Mouse (Mus musculus) neural tube, embryonic 13.5 days (tissue): ENCODE data around the gene Sypl. TPM values are rescaled to one million over a fixed set of nuclear protein-coding genes. Genes with fewer than 3 reads are reported as not detected.

Experiments used
- ATAC-seq: fragments of 200-750 bp; cut with Nextera tagmentation; 2 replicates; pipeline ENCODE4 v1.8.0; 2017; ENCODE audit warnings: low read depth, mild to moderate bottlenecking, moderate TSS enrichment, moderate library complexity
- H3K27ac ChIP-seq: fragments of 300-500 bp; sonication (generic); replicated peaks from 2 replicates; pipeline ENCODE4 v1.5.1; 2015; ENCODE audit warnings: moderate library complexity, mild to moderate bottlenecking, inconsistent platforms
- H3K27me3 ChIP-seq: fragments of 300-500 bp; sonication (generic); 2 replicates; pipeline ENCODE4 v1.6.1; 2015; ENCODE audit warnings: mild to moderate bottlenecking, inconsistent platforms
- H3K36me3 ChIP-seq: fragments of 300-500 bp; sonication (generic); 2 replicates; pipeline ENCODE4 v1.6.1; 2015; ENCODE audit warnings: mild to moderate bottlenecking, inconsistent platforms
- H3K4me1 ChIP-seq: fragments of 300-500 bp; sonication (generic); replicated peaks from 2 replicates; pipeline ENCODE4 v1.6.1; 2015; ENCODE audit warnings: inconsistent platforms
- H3K4me2 ChIP-seq: fragments of 300-500 bp; sonication (generic); 2 replicates; pipeline ENCODE4 v1.6.1; 2015; ENCODE audit warnings: inconsistent platforms, mild to moderate bottlenecking, moderate library complexity
- H3K4me3 ChIP-seq: fragments of 300-500 bp; sonication (generic); 2 replicates; pipeline ENCODE4 v1.5.1; 2015; ENCODE audit warnings: mild to moderate bottlenecking, inconsistent platforms
- H3K9ac ChIP-seq: fragments of 300-500 bp; sonication (generic); 2 replicates; pipeline ENCODE4 v1.6.1; 2015; ENCODE audit warnings: moderate library complexity, mild to moderate bottlenecking, inconsistent platforms
- H3K9me3 ChIP-seq: fragments of 300-500 bp; sonication (generic); 2 replicates; pipeline ENCODE4 v1.6.1; 2016; ENCODE audit warnings: inconsistent platforms
- WGBS: fragments of 180-500 bp; shearing (Covaris S2); methylation state at CpG from one replicate; pipeline ENCODE4 v1.1.7; 2015; 5-methylcytosine and 5-hydroxymethylcytosine counted together
- polyA plus RNA-seq: library from polyadenylated mRNA; unstranded; fragments of >200 nt; fragmentation: Nextera tagmentation; extraction: Ambion mirVana; gene quantifications from 2 replicates; pipeline ENCODE4 v1.2.1, GENCODE M21; 2015

Gene Sypl
- polyA plus RNA-seq, 1 experiment from 2014 or later = 39.8 TPM

DNA sequence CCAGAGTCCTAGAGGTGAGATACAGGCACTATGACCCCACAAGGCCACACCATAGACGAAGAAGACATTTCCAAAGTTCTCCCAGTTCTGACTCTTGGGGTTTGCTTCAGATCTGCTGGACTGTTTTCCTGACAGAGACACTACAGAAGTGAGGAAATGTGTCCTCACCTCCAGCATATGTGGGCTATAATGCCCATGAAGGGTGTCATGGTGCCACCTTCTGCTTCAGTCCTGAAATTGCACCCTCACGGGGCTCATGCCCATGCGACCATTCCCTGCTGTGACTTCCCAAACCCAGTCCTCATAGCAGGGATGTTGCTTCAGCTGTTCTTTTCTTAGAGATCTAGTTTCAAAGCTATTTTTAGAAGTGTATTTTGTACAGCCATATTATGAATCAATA lies 56.3 kb downstream of the Sypl start:
- no peaks in the 10 kb centered on the region for H3K9me3 ChIP-seq
- H3K27me3 ChIP-seq = no peaks in the 10 kb centered on the region
- H3K36me3 ChIP-seq = no peaks in the 10 kb centered on the region
- no peak overlapping the region for H3K27ac ChIP-seq
- H3K4me3 ChIP-seq = no peak overlapping the region
- WGBS = 28% methylated on average over 3 of the region's 3 CpGs
- no peak overlapping the region for H3K4me2 ChIP-seq
- H3K9ac ChIP-seq = no peak overlapping the region
- no peak for ATAC-seq
- H3K4me1 ChIP-seq = peaks cover 12% of the 10 kb centered on the region

DNA sequence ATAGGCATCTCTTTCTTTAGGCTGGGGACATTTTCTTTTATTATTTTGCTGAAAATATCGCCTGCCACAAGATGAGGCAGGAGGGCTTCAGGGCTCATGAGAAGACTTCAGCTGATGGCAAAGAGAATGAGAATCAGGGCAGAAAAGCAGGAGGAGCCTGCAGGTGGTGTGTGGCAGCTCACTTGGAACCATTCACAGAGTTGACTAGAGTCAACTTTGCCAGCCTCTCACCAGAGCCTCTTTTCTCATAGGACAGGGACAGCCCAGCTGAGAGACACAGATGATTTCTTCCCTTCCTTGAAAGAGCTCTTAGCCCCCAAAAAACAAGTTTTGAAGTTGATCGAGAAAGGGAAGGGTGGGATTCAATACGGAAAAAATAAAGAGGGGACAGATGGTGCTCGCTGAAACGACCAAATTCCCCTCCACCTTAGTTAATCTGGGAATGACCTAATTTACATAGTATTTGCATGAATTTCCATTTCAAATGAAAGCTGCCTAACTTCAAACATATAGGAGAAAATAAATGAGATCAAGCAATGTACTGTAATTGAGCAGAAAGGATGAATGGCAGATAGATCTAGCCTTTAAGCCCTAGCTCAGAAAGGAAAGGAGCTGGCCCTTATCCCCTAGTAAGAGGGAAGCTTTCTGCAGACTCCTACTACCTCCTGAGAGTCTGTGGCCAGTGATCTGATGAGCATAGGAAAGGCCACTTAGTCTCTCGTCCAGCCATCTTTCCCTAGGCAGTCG lies 60.5 kb downstream of the Sypl start:
- H3K4me3 ChIP-seq = no peak overlapping the region
- WGBS = 37% methylated on average over 7 of the region's 7 CpGs
- H3K9ac ChIP-seq = no peak overlapping the region
- no peaks in the 10 kb centered on the region for H3K36me3 ChIP-seq
- H3K4me2 ChIP-seq = no peak overlapping the region
- no peaks in the 10 kb centered on the region for H3K27me3 ChIP-seq
- H3K9me3 ChIP-seq = no peaks in the 10 kb centered on the region
- H3K4me1 ChIP-seq = peaks cover 14% of the 10 kb centered on the region
- ATAC-seq = no peak
- peak overlapping the region; percentile 54; the same call in 1 of the 2 replicates for H3K27ac ChIP-seq

DNA sequence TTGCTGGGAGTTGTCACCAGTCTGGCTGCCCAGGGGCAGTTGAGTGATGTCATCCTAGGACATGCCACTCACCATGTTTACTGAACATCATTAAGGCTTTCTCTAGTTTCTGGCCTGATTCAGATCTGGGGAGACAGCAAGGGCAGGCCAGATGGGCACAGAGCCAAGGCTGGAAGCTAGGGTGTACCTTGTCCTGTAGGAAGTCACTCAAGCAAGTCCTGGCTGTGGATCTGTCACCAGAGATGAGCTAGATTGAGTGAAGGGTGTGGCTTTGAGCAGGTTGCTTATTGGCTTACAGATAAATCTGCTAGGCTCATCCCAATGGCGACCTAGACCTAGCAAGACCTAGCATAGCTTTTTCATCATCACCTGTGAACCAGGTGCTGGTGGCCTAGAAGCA lies 61.4 kb downstream of the Sypl start:
- H3K4me2 ChIP-seq = no peak overlapping the region
- H3K36me3 ChIP-seq = no peaks in the 10 kb centered on the region
- H3K9me3 ChIP-seq = no peaks in the 10 kb centered on the region
- peaks cover 14% of the 10 kb centered on the region for H3K4me1 ChIP-seq
- H3K27me3 ChIP-seq = no peaks in the 10 kb centered on the region
- 83% methylated on average over 1 of the region's 1 CpGs for WGBS
- H3K27ac ChIP-seq = peak overlapping the region; percentile 54; the same call in 1 of the 2 replicates
- H3K9ac ChIP-seq = no peak overlapping the region
- no peak overlapping the region for H3K4me3 ChIP-seq
- ATAC-seq = no peak

DNA sequence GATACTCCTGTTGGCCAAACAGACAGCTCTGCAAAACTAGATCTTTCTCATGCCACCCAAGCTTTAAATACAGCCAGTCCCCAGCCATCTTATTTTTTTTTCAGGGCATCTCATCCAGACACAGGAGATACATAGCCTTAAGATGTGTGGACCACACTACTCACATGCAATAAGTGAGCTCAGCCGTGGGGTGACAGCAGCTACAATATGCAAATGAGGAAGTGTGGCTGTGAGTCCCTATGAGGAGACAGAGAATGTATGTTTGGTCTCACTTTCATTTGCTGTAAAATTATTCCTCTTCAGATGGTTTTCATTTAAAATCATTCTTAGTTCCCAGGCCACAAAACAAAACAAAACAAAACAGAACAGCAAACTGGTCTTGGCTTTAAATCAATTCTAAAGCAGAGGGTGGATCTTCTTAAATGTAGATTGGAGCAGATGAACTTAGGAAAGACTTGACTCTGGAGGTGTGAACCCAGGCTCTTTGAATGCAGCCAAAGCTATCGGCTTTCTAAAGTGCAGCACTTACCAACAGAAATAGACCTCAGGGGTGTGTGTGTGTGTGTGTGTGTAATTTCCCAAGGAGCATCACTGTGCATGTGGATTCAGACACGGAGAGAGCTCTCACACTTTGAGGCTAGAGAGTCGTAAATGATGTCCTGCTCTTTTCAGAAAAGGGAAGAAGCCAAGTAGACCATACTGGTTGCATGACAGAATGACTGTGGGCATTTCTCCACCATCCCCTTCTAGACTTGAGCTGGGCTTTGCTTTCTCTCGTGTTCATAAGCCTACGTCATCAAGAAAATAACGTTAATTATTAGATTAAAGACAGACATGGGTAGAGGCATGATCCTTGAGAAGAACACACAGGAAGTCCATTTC lies 63.4 kb downstream of the Sypl start:
- H3K27ac ChIP-seq = no peak overlapping the region
- H3K4me2 ChIP-seq = no peak overlapping the region
- no peaks in the 10 kb centered on the region for H3K27me3 ChIP-seq
- H3K4me3 ChIP-seq = no peak overlapping the region
- no peak overlapping the region for H3K9ac ChIP-seq
- no peak for ATAC-seq
- H3K36me3 ChIP-seq = no peaks in the 10 kb centered on the region
- WGBS = 73% methylated on average over 7 of the region's 7 CpGs
- H3K4me1 ChIP-seq = peaks cover 14% of the 10 kb centered on the region
- no peaks in the 10 kb centered on the region for H3K9me3 ChIP-seq

DNA sequence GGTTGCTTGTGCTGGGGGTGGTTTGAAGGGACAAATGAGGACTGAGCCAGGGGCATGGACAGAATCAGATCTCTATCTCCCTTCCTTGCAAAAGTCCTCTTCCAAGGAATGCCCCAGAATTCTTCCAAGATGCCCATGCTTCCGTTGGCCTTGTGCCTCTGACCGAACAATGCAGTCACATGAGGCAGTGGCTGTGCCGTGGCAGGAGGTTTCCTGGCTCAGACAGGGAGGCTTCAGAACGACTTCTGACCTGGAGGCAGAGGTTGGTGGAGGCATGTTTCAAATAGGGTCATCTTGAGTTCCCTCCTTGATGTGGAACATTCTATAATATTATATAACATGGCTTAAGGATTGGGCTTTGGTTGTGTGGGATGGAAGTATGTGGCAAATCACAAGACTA lies 64.9 kb downstream of the Sypl start:
- Histone ChIP-seq H3K27ac (no peak overlapping the region), H3K4me1 (peaks cover 14% of the 10 kb centered on the region), H3K4me3 (no peak overlapping the region), H3K9ac (no peak overlapping the region), H3K36me3 (no peaks in the 10 kb centered on the region), H3K27me3 (no peaks in the 10 kb centered on the region), H3K9me3 (no peaks in the 10 kb centered on the region), H3K4me2 (no peak overlapping the region)
- 57% methylated on average over 4 of the region's 4 CpGs for WGBS
- no peak for ATAC-seq

DNA sequence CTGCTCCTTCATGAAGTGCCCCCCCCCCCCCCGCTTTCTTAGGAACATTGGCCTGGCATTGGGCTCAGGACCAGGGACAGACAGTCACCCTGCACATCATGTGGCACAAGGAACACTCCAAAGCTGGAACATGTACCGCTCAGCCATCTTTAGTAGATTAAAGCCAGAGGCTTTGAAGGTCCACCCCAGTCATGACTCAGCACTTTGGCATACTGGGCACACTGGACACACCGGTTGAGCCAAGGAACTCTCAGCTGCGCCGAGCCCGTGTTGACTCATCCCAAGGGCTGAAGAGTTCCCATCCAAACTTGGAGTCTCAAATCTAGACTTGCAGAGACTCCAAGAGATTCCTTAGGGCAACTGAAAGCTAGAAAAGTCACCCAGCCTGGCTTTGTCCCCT lies 66.3 kb downstream of the Sypl start:
- H3K27me3 ChIP-seq = no peaks in the 10 kb centered on the region
- H3K4me3 ChIP-seq = no peak overlapping the region
- 91% methylated on average over 6 of the region's 6 CpGs for WGBS
- H3K9ac ChIP-seq = no peak overlapping the region
- no peak overlapping the region for H3K4me2 ChIP-seq
- H3K27ac ChIP-seq = no peak overlapping the region
- no peaks in the 10 kb centered on the region for H3K9me3 ChIP-seq
- H3K36me3 ChIP-seq = no peaks in the 10 kb centered on the region
- ATAC-seq = no peak
- H3K4me1 ChIP-seq = peaks cover 2% of the 10 kb centered on the region

DNA sequence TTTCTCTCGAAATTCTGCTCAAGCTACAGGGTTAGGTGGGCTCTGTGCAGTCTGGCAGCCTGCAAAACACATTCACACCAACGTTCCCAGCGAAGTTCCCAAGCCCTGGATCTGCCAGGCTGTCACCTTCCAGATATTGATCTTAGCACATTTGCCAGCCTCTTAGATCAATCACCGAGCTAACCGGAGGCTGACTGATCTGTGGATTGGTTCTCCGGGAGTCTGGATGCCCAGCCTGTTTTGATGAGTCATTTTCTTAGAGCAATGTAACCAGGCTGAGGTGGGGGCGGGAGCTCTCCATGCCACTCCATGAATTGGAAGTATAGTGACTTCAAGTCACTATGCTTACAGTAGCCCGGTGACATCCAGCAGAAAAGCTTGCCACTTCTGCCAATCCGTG lies 67.4 kb downstream of the Sypl start:
- H3K36me3 ChIP-seq = no peaks in the 10 kb centered on the region
- no peak overlapping the region for H3K27ac ChIP-seq
- H3K27me3 ChIP-seq = peaks cover 4% of the 10 kb centered on the region
- H3K4me3 ChIP-seq = no peak overlapping the region
- no peak overlapping the region for H3K9ac ChIP-seq
- ATAC-seq = no peak
- WGBS = 84% methylated on average over 9 of the region's 9 CpGs
- H3K4me2 ChIP-seq = no peak overlapping the region
- H3K9me3 ChIP-seq = no peaks in the 10 kb centered on the region
- no peaks in the 10 kb centered on the region for H3K4me1 ChIP-seq

DNA sequence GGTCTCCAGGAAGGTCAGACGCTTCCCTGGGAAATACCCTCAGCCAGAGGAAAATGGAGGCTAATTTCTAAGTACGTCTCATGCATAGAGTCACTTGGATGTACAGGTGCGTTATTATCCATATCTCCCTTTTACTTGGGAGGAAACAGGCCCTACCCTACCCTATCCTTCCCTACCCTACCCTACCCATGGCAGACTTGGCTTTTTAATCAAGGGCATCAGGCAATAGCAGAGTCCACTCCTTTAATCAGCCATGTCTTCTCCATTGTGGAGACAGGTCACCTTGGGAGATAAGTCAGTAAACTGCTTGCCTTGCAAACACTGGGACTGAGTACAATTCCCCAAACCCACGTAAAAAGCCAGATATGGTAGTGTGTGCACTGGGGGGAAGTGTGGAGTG lies 68.1 kb downstream of the Sypl start:
- Histone ChIP-seq H3K9ac (no peak overlapping the region), H3K4me3 (no peak overlapping the region), H3K27me3 (peaks cover 10% of the 10 kb centered on the region), H3K4me1 (no peaks in the 10 kb centered on the region), H3K27ac (no peak overlapping the region), H3K4me2 (no peak overlapping the region), H3K36me3 (no peaks in the 10 kb centered on the region), H3K9me3 (no peaks in the 10 kb centered on the region)
- ATAC-seq = no peak
- WGBS = 89% methylated on average over 4 of the region's 4 CpGs

DNA sequence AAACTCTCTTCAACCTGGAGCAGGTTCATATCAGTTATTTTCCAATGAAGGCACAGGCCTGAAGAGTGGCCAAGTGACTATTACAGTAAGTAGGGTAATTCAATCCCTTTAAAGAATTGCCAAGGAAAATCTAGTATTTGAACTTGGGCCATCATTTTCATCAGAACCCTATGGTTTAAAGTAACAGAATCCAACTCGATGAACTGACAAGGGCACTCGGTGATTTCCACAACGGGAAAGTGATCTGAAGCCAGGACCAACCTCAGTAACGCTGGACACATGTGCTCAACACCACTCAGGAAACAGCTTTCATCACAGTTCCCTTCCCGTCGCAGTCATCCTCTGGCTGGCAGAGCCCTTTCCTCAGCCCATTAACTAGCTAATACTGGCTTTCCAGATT lies 70.8 kb downstream of the Sypl start:
- WGBS = 85% methylated on average over 6 of the region's 6 CpGs
- Histone ChIP-seq H3K36me3 (no peaks in the 10 kb centered on the region), H3K4me2 (no peak overlapping the region), H3K4me1 (peaks cover 24% of the 10 kb centered on the region), H3K4me3 (no peak overlapping the region), H3K9ac (no peak overlapping the region), H3K27me3 (peaks cover 22% of the 10 kb centered on the region), H3K9me3 (no peaks in the 10 kb centered on the region), H3K27ac (no peak overlapping the region)
- no peak for ATAC-seq

DNA sequence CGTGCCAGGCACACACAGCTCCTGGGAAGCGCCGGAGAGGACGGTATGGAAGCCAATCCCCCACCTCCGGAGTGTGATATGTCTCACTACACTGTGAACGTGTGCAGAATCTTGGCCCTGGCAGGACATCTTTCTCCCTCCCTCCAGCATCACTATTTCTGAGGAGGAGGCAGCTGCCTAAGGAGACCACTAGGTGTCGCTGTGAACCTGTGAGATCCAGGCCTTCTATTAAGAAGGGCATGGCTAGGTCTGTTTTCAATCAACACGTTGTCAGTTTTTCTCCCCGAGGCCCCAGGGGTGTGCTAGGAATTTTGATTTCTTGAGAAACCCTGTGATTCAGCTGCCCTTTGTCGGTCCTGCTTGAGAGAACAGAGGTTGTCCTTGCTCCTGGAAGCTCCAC lies 73.4 kb downstream of the Sypl start:
- Histone ChIP-seq H3K9ac (0 out of 2 replicates have a peak overlapping the region, but pooled peaks have one; percentile 35), H3K9me3 (no peaks in the 10 kb centered on the region), H3K36me3 (no peaks in the 10 kb centered on the region), H3K4me3 (no peak overlapping the region), H3K27ac (no peak overlapping the region), H3K27me3 (peaks cover 26% of the 10 kb centered on the region), H3K4me1 (peaks cover 40% of the 10 kb centered on the region), H3K4me2 (0 out of 2 replicates have a peak overlapping the region, but pooled peaks have one; percentile 21)
- ATAC-seq = peak; percentile 52
- WGBS = 3% methylated on average over 10 of the region's 10 CpGs

DNA sequence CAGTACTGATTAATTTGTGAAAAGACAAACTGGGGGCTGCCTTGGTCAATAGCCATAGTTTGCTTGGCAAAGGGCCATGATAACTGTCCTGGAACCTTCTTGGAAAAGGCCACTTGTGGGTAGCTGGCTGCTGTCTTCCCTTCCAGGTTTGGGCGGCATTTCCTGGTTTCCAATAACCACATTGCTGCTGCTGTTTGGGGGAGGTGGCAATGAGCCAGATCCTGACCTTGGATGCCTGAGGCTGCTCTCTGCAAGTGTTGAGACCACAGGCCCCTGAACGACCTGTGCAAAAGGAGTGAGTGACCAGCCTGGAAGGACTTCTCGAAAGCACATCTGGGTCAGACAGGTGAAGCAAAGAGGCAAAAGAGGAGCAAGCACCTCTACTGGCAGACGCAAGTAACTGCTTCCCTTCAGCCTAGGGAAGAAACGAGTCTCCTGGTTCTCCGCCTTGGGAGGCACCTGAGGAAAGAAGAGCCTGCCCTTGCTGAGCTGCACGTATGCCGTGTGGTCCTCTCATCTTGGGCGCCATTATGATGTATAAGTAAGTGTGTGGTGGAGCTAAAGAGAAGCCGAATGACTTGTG lies 74.5 kb downstream of the Sypl start:
- no peak overlapping the region for H3K4me3 ChIP-seq
- peaks cover 46% of the 10 kb centered on the region for H3K4me1 ChIP-seq
- no peak overlapping the region for H3K27ac ChIP-seq
- no peak for ATAC-seq
- WGBS = 59% methylated on average over 10 of the region's 10 CpGs
- H3K9ac ChIP-seq = no peak overlapping the region
- H3K9me3 ChIP-seq = no peaks in the 10 kb centered on the region
- H3K4me2 ChIP-seq = no peak overlapping the region
- no peaks in the 10 kb centered on the region for H3K36me3 ChIP-seq
- peaks cover 30% of the 10 kb centered on the region for H3K27me3 ChIP-seq

DNA sequence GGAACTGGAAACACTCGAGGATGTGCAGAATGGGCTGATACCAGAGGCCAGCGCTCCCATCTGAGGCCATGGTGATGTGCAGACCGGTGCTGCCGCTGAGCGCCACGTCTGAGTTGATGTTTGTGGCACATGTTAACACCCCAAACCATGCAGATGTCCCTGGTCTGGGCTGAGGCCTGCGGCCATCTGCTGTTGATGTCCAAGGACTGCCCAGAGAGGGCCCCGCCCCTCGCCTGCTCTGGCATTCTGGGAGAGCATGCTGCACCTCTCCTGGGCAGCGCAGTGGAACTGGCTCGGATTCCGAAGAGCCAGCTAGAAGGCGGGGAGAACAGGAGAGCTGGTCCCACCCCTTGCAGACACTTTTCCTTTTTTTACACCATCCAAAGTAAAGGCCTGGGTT lies 75.0 kb downstream of the Sypl start:
- no peak for ATAC-seq
- H3K4me1 ChIP-seq = peaks cover 51% of the 10 kb centered on the region
- WGBS = 57% methylated on average over 13 of the region's 13 CpGs

More for the DNA sequence above, 75.0 kb downstream of the Sypl start:
- Histone ChIP-seq H3K4me2 (no peak overlapping the region), H3K36me3 (no peaks in the 10 kb centered on the region), H3K27ac (no peak overlapping the region), H3K9me3 (no peaks in the 10 kb centered on the region), H3K4me3 (no peak overlapping the region), H3K27me3 (peaks cover 30% of the 10 kb centered on the region), H3K9ac (no peak overlapping the region)
